Mouse (Mus musculus) forebrain, embryonic 10.5 days (tissue): ENCODE results near the gene Syt9. TPM values are rescaled to one million over a fixed set of nuclear protein-coding genes. Genes with fewer than 3 reads are reported as not detected.

Experiments
- polyA plus RNA-seq: library from polyadenylated mRNA; unstranded; fragments of >200 nt; fragmentation: Nextera tagmentation; extraction: Ambion mirVana; gene quantifications from 2 replicates; pipeline ENCODE4 v1.2.1, GENCODE M21; 2016

The Syt9 gene
- polyA plus RNA-seq, 1 experiment from 2014 or later = 4.3 TPM

Other genes starting within 250 kb of the Syt9 start
- gene Olfr715, start 239.6 kb upstream of the Syt9 start, polyA plus RNA-seq = not detected in 2 replicates
- gene Olfr716, start 232.4 kb upstream of the Syt9 start, polyA plus RNA-seq = not detected in 2 replicates
- not detected in 2 replicates for gene Nlrp14, start 203.7 kb upstream of the Syt9 start, polyA plus RNA-seq
- not detected in 2 replicates for gene Rbmxl2, start 161.3 kb upstream of the Syt9 start, polyA plus RNA-seq
- 6.3 and 6.5 TPM in 2 replicates for gene Olfml1, start 196.7 kb downstream of the Syt9 start, polyA plus RNA-seq
- gene Ppfibp2, start 224.5 kb downstream of the Syt9 start, polyA plus RNA-seq = 8.7 and 9.3 TPM in 2 replicates